Mouse (Mus musculus): ENCODE data around the gene Hip1r. TPM values are rescaled to one million over a fixed set of nuclear protein-coding genes. Genes with fewer than 3 reads are reported as not detected.
A peak's percentile ranks its signal among the peaks of the same experiment; 100 is the strongest.

The Hip1r gene
- polyA plus RNA-seq, 1 experiment from 2014 or later, result 22.4 TPM

DNA sequence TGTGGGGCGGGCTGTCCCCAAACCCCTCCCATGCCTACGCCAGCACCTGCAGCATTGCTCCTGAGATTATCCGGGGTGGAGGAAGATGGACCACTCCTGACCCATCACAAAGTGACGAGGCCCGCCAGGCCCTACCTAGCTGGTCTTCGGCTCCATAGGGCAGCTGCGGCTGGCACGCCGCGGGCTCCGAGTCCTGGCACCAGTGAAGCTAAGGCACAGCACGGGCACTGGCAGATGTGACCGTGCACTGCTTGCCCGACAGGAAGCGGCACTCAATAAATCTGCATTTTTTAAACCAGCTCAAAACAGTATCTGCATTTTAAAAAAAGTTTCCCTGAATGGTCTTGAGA is 31.7 kb downstream of the Hip1r start:
- 81% methylated on average over 15 of the region's 15 CpGs for WGBS
- no peak overlapping the region for H3K9ac ChIP-seq
- H3K36me3 ChIP-seq (replicated peaks; ENCODE audit: control insufficient read depth, insufficient read depth), result peaks cover 80% of the 10 kb centered on the region
- ATAC-seq (ENCODE audit: low FRiP score) (peak; percentile 8; the same call in 1 of the 2 replicates), DNase-seq (ENCODE audit: low spot score) (no peak)
- no peak overlapping the region for H3K4me2 ChIP-seq (replicated peaks)
- 0 out of 2 replicates have a peak overlapping the region, but pooled peaks have one; percentile 40 for H3K27ac ChIP-seq
- H3K27me3 ChIP-seq (ENCODE audit: control insufficient read depth, insufficient read depth, low read length), result no peaks in the 10 kb centered on the region
- peaks cover 6% of the 10 kb centered on the region for H3K4me1 ChIP-seq (replicated peaks; ENCODE audit: control insufficient read depth, insufficient read depth, low read length)
- H3K9me3 ChIP-seq (ENCODE audit: control insufficient read depth, low read length), result no peaks in the 10 kb centered on the region
- H3K4me3 ChIP-seq (replicated peaks; ENCODE audit: low read length), result no peak overlapping the region

DNA sequence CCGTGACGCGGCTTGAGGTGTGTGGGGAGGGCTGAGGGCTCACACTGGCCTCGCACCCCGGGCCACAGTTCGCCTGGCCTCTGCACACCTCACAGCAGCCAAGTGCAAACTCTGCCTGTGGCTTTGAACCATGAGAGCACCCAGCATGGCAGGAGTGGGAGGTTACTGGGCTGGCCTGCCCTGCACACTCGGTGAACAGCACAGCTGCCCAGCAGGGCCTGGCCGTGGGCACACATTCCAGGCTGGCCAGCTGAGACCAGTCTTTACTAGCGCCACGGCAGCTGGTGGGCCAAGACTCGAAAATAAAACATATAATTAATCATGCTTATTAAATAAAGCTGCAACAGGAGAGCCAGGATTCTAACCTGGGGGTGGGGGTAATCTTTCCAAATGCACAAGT is 32.2 kb downstream of the Hip1r start:
- peaks cover 84% of the 10 kb centered on the region for H3K36me3 ChIP-seq (replicated peaks; ENCODE audit: control insufficient read depth, insufficient read depth)
- no peaks in the 10 kb centered on the region for H3K9me3 ChIP-seq (ENCODE audit: control insufficient read depth, low read length)
- H3K27me3 ChIP-seq (ENCODE audit: control insufficient read depth, insufficient read depth, low read length), result no peaks in the 10 kb centered on the region
- ATAC-seq (ENCODE audit: low FRiP score), result no peak
- WGBS, result 64% methylated on average over 11 of the region's 11 CpGs
- peaks cover 10% of the 10 kb centered on the region for H3K4me1 ChIP-seq (replicated peaks; ENCODE audit: control insufficient read depth, insufficient read depth, low read length)
- H3K9ac ChIP-seq, result no peak overlapping the region
- no peak overlapping the region for H3K4me3 ChIP-seq (replicated peaks; ENCODE audit: low read length)
- H3K4me2 ChIP-seq (replicated peaks), result no peak overlapping the region
- H3K27ac ChIP-seq, result peak overlapping the region; percentile 40; the same call in 1 of the 2 replicates
- no peak for DNase-seq (ENCODE audit: low spot score)

DNA sequence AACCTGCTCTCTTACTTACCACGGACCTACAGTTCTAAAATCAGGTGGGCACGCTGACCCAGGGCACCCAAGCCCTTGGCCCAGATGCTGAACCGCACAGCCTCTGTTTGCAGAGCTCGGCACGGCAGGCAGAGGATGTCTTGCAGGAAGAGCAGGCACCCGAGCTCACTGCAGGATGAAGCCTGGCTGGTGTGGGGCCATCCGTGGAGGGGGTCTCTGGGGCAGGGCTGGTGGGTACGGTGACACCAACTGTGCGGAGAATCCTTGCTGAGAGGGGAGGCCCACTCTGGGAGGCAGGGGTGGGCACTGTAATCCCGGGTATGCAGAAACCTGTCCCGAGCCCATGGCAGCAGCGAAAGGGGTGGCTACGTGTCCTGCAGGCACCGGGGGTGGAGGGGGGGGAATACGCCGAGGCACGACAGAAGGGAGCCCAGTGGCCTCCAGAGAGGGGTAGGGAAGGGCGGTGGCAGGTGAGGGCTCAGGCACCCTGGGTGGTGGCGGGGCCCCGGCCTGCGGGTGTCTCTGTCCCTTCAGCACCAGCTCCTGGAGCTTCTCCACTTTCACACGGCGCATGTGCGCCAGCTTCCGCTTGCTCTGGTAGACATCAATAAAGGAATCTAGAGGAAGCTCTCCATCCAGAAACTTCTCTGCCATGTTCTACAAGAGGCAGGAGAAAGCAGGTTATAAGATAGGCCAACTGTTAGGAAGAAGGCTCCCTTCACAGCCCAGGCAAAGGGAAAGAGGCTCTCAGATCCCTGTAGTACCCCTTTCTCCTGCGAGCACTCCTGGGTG is 32.9 kb downstream of the Hip1r start:
- 81% methylated on average over 26 of the region's 26 CpGs for WGBS
- H3K4me3 ChIP-seq (replicated peaks; ENCODE audit: low read length), result no peak overlapping the region
- peak overlapping the region; percentile 32; the same call in 1 of the 2 replicates for H3K27ac ChIP-seq
- no peak overlapping the region for H3K9ac ChIP-seq
- peaks cover 17% of the 10 kb centered on the region for H3K4me1 ChIP-seq (replicated peaks; ENCODE audit: control insufficient read depth, insufficient read depth, low read length)
- ATAC-seq (ENCODE audit: low FRiP score), result no peak
- no peaks in the 10 kb centered on the region for H3K9me3 ChIP-seq (ENCODE audit: control insufficient read depth, low read length)
- no peak for DNase-seq (ENCODE audit: low spot score)
- H3K27me3 ChIP-seq (ENCODE audit: control insufficient read depth, insufficient read depth, low read length), result no peaks in the 10 kb centered on the region
- H3K4me2 ChIP-seq (replicated peaks), result no peak overlapping the region
- peaks cover 82% of the 10 kb centered on the region for H3K36me3 ChIP-seq (replicated peaks; ENCODE audit: control insufficient read depth, insufficient read depth)

DNA sequence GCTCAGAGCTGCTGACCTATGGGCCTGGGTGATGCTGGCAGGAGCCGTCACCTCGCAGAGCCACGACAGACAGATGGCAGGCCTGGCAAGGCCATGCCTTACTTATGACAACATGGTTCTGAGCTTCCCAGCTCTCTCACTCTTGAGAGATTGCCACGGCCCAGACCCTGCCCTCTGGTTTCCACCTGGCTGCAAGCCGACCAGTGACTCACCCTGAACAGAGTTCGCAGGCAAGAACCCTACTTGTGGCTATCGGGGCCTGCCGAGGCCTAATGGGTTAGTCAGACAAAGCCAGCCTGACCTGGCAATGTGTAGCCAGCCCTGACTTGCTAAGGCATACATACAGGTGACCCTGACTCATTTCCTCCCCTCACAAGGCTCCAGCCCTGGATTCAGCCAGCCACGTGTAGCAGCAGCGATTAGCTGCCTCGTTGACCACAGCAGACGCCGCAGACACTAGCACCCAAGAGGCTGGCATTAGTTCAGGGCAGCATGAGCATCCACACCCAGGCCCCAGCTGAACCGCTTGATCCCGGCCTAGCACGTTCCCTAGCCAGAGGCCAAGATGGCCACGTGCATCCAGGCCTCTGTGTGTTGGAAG is 33.6 kb downstream of the Hip1r start:
- no peak for DNase-seq (ENCODE audit: low spot score)
- H3K27me3 ChIP-seq (ENCODE audit: control insufficient read depth, insufficient read depth, low read length), result no peaks in the 10 kb centered on the region
- H3K4me3 ChIP-seq (replicated peaks; ENCODE audit: low read length), result no peak overlapping the region
- no peak overlapping the region for H3K9ac ChIP-seq
- H3K4me2 ChIP-seq (replicated peaks), result no peak overlapping the region
- no peak for ATAC-seq (ENCODE audit: low FRiP score)
- H3K27ac ChIP-seq, result no peak overlapping the region
- no peaks in the 10 kb centered on the region for H3K9me3 ChIP-seq (ENCODE audit: control insufficient read depth, low read length)
- H3K4me1 ChIP-seq (replicated peaks; ENCODE audit: control insufficient read depth, insufficient read depth, low read length), result peaks cover 24% of the 10 kb centered on the region
- H3K36me3 ChIP-seq (replicated peaks; ENCODE audit: control insufficient read depth, insufficient read depth), result peaks cover 75% of the 10 kb centered on the region
- WGBS, result 85% methylated on average over 17 of the region's 17 CpGs

DNA sequence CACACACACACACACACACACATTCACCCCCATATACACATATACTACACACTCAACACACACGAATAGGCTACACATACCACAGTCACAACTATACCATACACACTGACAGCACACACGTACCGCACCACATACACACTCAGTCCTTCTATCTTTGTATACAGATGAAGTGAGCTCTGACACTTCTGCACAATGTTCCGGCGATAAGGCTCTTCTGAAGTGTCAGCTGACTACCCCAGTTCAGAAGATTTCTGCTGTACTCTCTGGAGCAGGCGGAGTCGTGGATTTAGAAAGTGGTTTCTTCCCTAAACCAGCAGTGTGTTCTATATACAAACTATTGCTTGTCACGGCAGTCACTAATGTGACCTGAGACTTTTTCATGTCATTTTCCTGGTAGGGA is 36.6 kb downstream of the Hip1r start:
- WGBS, result 94% methylated on average over 8 of the region's 8 CpGs
- no peaks in the 10 kb centered on the region for H3K9me3 ChIP-seq (ENCODE audit: control insufficient read depth, low read length)
- peaks cover 53% of the 10 kb centered on the region for H3K36me3 ChIP-seq (replicated peaks; ENCODE audit: control insufficient read depth, insufficient read depth)
- H3K9ac ChIP-seq, result no peak overlapping the region
- no peak overlapping the region for H3K4me2 ChIP-seq (replicated peaks)
- no peak overlapping the region for H3K4me3 ChIP-seq (replicated peaks; ENCODE audit: low read length)
- DNase-seq (ENCODE audit: low spot score), result no peak
- no peaks in the 10 kb centered on the region for H3K27me3 ChIP-seq (ENCODE audit: control insufficient read depth, insufficient read depth, low read length)
- peak overlapping the region; percentile 84 for H3K27ac ChIP-seq
- ATAC-seq (ENCODE audit: low FRiP score), result no peak
- peaks cover 55% of the 10 kb centered on the region for H3K4me1 ChIP-seq (replicated peaks; ENCODE audit: control insufficient read depth, insufficient read depth, low read length)

DNA sequence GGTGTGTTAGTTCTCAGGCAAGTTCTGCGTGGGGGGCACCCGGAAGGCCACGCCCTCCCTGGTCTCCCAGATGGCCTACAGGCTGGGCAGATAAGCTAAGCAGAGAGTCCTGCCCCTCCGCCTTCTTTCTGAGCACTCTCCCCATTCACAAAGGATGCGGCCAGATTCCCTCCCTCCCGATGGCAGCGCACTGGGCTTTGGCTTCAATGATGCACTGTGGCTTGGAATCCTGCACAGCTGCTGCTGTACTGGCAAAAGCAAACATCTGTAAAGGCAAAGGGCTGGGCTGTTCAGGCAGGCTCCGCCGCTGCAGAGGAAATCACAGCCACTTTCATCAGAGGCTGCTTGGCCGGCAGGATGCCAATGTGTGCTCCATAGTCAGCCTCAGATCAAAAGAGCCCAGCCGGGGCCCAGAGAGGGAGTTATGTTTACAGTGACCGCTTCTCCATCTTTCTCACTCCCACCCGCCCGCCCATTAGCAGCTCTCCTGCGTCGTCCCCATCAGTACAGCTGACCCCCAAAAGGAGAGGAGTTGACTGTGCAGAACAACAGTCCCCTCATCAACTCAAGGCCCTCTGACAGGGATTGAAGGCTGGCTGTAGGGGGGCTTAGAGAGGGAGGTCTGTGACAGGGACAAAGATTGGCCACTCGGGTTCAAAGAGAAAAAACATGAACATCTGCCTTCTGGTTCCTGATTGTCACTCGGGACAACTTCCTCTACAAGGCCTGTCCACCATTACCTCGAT is 37.7 kb downstream of the Hip1r start:
- DNase-seq (ENCODE audit: low spot score) (peak; percentile 71), ATAC-seq (ENCODE audit: low FRiP score) (peak; percentile 66)
- H3K4me3 ChIP-seq (replicated peaks; ENCODE audit: low read length), result no peak overlapping the region
- H3K4me1 ChIP-seq (replicated peaks; ENCODE audit: control insufficient read depth, insufficient read depth, low read length), result peaks cover 62% of the 10 kb centered on the region
- H3K27me3 ChIP-seq (ENCODE audit: control insufficient read depth, insufficient read depth, low read length), result no peaks in the 10 kb centered on the region
- peak overlapping the region; percentile 84 for H3K27ac ChIP-seq
- peaks cover 43% of the 10 kb centered on the region for H3K36me3 ChIP-seq (replicated peaks; ENCODE audit: control insufficient read depth, insufficient read depth)
- H3K4me2 ChIP-seq (replicated peaks), result peak overlapping the region; percentile 34
- no peaks in the 10 kb centered on the region for H3K9me3 ChIP-seq (ENCODE audit: control insufficient read depth, low read length)
- peak overlapping the region; percentile 24 for H3K9ac ChIP-seq
- 3% methylated on average over 19 of the region's 19 CpGs for WGBS

DNA sequence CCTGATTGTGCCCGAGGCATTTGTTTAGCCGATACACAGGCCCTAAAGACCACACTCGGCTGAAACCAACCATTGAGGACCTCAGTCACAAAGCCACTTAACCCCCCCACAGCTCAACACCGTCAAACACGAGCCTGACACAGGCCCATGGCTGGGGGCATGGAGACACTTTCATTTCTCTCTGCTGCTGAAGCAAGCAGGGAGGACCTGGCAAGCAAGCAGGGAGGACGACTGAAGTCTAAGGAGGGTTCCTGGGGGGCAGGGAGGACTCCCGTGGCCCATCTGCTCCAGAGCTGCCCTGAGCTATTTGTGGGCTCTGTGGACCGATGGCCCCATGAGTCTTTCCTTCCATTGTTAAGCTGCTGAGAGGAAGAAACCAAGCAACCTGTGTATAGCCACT is 38.5 kb downstream of the Hip1r start:
- H3K4me2 ChIP-seq (replicated peaks), result peak overlapping the region; percentile 34
- H3K4me1 ChIP-seq (replicated peaks; ENCODE audit: control insufficient read depth, insufficient read depth, low read length), result peaks cover 71% of the 10 kb centered on the region
- no peak for DNase-seq (ENCODE audit: low spot score)
- ATAC-seq (ENCODE audit: low FRiP score), result no peak
- H3K9me3 ChIP-seq (ENCODE audit: control insufficient read depth, low read length), result no peaks in the 10 kb centered on the region
- H3K9ac ChIP-seq, result peak overlapping the region; percentile 24
- no peak overlapping the region for H3K4me3 ChIP-seq (replicated peaks; ENCODE audit: low read length)
- peak overlapping the region; percentile 84 for H3K27ac ChIP-seq
- H3K27me3 ChIP-seq (ENCODE audit: control insufficient read depth, insufficient read depth, low read length), result no peaks in the 10 kb centered on the region
- H3K36me3 ChIP-seq (replicated peaks; ENCODE audit: control insufficient read depth, insufficient read depth), result peaks cover 35% of the 10 kb centered on the region
- WGBS, result 4% methylated on average over 8 of the region's 8 CpGs

DNA sequence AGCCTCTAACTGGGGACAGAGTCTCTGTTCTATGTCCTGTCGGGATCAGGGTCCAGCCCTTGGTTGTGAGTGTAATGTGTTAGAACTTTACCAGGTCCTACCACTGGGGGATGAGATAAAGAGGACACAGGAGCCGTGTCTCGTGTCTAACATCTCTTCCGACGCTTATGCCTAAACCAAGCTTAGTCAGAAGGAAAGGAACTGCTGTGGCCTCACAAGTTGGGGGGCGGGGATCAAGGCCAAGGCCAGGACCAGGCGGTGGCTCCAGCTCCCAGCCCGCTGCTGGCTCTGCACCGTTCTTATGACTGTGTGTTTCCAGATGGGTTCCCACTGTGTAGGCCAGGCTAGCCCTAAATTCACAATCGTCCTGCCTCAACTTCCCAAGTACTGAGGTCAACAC is 39.5 kb downstream of the Hip1r start:
- ATAC-seq (ENCODE audit: low FRiP score) (no peak), DNase-seq (ENCODE audit: low spot score) (no peak)
- Histone ChIP-seq H3K4me3 (replicated peaks; ENCODE audit: low read length) (no peak overlapping the region), H3K4me1 (replicated peaks; ENCODE audit: control insufficient read depth, insufficient read depth, low read length) (peaks cover 80% of the 10 kb centered on the region), H3K9me3 (ENCODE audit: control insufficient read depth, low read length) (no peaks in the 10 kb centered on the region), H3K9ac (no peak overlapping the region), H3K27ac (peak overlapping the region; percentile 84), H3K27me3 (ENCODE audit: control insufficient read depth, insufficient read depth, low read length) (no peaks in the 10 kb centered on the region), H3K4me2 (replicated peaks) (no peak overlapping the region), H3K36me3 (replicated peaks; ENCODE audit: control insufficient read depth, insufficient read depth) (peaks cover 25% of the 10 kb centered on the region)
- WGBS, result 81% methylated on average over 10 of the region's 10 CpGs

DNA sequence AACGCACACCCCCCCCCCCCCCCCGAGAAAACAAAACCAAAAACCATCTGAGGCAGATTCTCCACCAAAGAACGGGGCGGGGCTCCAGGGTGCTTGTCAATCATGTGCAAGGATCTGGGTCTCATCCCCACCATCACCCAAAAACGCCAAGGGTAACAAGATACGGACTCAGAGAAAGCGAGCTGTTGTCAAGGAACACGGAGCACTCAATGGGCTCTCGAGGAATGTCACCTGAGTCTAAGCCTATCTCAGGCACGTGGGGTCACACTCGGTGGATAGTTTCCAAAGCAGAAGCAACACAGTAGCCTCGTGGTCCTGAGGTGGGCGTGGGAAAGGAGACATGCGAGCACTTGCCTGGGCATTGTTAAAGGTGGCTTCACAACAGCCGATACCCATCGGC is 40.3 kb downstream of the Hip1r start:
- 0 out of 2 replicates have a peak overlapping the region, but pooled peaks have one; percentile 18 for H3K4me2 ChIP-seq (replicated peaks)
- H3K27ac ChIP-seq, result peak overlapping the region; percentile 59
- WGBS, result 72% methylated on average over 16 of the region's 16 CpGs
- H3K4me1 ChIP-seq (replicated peaks; ENCODE audit: control insufficient read depth, insufficient read depth, low read length), result peaks cover 89% of the 10 kb centered on the region
- ATAC-seq (ENCODE audit: low FRiP score), result no peak
- H3K27me3 ChIP-seq (ENCODE audit: control insufficient read depth, insufficient read depth, low read length), result no peaks in the 10 kb centered on the region
- DNase-seq (ENCODE audit: low spot score), result no peak
- H3K4me3 ChIP-seq (replicated peaks; ENCODE audit: low read length), result no peak overlapping the region
- peaks cover 16% of the 10 kb centered on the region for H3K36me3 ChIP-seq (replicated peaks; ENCODE audit: control insufficient read depth, insufficient read depth)
- no peak overlapping the region for H3K9ac ChIP-seq
- no peaks in the 10 kb centered on the region for H3K9me3 ChIP-seq (ENCODE audit: control insufficient read depth, low read length)
